Mouse (Mus musculus): ENCODE measurements around the gene Lrrc45. TPM values are rescaled to one million over a fixed set of nuclear protein-coding genes. Genes with fewer than 3 reads are reported as not detected.
"Not testable (repeated sequence)": the region's sequence is repeated elsewhere in the genome, so short reads cannot be mapped to it uniquely, and the experiment has no call there.

The Lrrc45 gene
- polyA plus RNA-seq, 1 experiment from 2014 or later, result 57.0 TPM

DNA sequence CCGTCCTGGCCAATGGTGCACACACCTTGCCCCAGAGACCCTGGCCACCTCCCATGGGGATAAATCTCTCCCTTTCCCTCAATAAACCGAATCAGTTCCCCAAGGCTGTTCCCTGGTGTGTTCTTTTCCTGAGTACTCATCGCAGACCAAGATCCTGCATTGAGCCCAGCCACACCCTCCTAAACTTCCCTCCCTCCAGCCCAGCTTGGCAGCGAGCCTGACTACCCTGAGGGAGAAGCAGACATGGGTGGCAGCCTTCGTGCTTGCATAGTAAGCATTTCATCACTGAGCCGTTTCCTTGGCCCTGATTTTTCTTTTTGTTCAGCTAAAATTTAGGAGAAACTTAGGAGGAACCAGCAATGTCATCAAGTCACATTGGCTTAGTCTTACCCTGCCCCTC is 19.8 kb downstream of the Lrrc45 start:
- Histone ChIP-seq H3K27me3 (ENCODE audit: low read depth, poor library complexity, severe bottlenecking) (peaks cover 25% of the 10 kb centered on the region), H3K4me1 (peaks cover 9% of the 10 kb centered on the region), H3K27ac (replicated peaks) (no peak overlapping the region), H3K9me3 (replicated peaks) (no peaks in the 10 kb centered on the region), H3K36me3 (no peaks in the 10 kb centered on the region), H3K4me3 (no peak overlapping the region)
- DNase-seq (ENCODE audit: low spot score), result no peak
- WGBS, result 72% methylated on average over 6 of the region's 6 CpGs

DNA sequence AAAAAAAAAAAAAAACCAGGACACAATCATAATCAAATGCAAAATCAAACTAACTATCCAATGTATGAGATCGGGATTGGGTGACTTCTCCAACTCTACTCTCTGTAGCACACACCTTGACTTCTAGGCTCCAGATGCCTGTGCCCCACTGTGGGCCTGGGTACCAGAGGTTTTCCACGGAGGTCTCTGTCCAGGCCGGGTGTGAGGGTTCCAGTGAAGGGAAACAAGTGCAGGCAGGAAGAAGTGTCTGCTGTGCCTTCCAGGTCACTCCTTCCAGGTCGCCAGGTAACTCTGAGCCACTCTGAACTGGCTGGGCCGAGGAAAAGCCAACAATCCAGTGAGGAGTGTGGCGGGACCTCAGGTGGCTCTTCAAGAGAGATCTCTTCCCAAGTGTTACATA is 22.7 kb downstream of the Lrrc45 start:
- WGBS, result 80% methylated on average over 6 of the region's 6 CpGs

DNA sequence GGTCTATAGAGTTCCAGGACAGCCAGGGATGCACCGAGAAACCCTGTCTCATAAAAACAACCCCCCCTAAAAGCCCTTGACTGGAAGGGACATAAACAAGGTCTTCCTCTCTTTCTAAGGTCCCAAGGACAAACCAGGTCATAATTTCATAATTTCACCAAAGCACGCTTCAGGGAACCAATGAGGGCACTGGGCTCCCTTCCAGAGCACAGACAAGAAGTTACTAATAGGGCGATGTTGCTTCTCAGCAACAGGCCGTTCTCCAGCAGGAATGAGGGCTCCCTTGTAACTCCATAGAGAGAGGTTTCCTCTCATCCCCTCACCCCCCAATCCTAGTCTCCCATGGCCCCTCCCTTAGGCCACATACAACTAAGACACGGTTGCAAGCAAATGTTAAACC is 27.3 kb downstream of the Lrrc45 start:
- no peaks in the 10 kb centered on the region for H3K9me3 ChIP-seq (replicated peaks)
- H3K36me3 ChIP-seq, result no peaks in the 10 kb centered on the region
- no peak overlapping the region for H3K4me3 ChIP-seq
- WGBS, result 91% methylated on average over 5 of the region's 5 CpGs
- H3K27me3 ChIP-seq (ENCODE audit: low read depth, poor library complexity, severe bottlenecking), result no peaks in the 10 kb centered on the region
- DNase-seq (ENCODE audit: low spot score), result no peak
- H3K4me1 ChIP-seq, result no peaks in the 10 kb centered on the region
- H3K27ac ChIP-seq (replicated peaks), result no peak overlapping the region

More for the DNA sequence above, 22.7 kb downstream of the Lrrc45 start:
- Histone ChIP-seq H3K4me1 (no peaks in the 10 kb centered on the region), H3K27ac (replicated peaks) (no peak overlapping the region), H3K9me3 (replicated peaks) (no peaks in the 10 kb centered on the region), H3K36me3 (no peaks in the 10 kb centered on the region), H3K27me3 (ENCODE audit: low read depth, poor library complexity, severe bottlenecking) (0 out of 2 replicates have a peak, but pooled peaks cover 2% of the 10 kb centered on the region), H3K4me3 (no peak overlapping the region)
- no peak for DNase-seq (ENCODE audit: low spot score)

DNA sequence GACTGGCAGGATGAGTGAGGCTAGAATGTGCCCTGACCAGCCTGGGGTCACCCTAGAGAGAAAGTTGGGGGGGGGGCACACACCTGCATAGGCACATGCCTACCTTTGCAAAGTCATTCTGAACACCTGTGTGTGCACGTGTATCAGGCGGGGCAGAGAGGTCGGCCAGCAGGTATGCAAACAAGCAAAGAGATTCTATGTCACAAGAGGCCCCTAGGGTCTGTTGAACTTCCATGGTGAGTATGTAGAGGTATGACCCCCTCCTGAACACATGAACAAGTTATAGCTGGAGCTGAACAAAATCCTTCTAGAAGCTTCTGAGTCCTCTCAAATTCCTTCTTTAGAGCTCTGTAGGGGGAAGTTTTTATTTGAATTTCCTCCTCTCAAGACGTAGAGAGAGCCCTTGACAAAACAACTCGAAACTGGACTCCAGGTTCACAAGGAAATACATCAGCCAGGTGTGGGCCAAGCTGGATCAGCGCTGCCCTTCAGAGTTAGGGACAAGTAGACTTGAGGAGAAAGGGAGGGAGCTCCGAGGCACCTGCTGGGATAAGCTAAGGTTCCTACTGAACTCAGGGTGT is 30.5 kb downstream of the Lrrc45 start:
- Histone ChIP-seq H3K27ac (replicated peaks) (no peak overlapping the region), H3K4me3 (no peak overlapping the region), H3K4me1 (no peaks in the 10 kb centered on the region), H3K27me3 (ENCODE audit: low read depth, poor library complexity, severe bottlenecking) (no peaks in the 10 kb centered on the region), H3K36me3 (no peaks in the 10 kb centered on the region), H3K9me3 (replicated peaks) (no peaks in the 10 kb centered on the region)
- WGBS, result 82% methylated on average over 7 of the region's 7 CpGs
- no peak for DNase-seq (ENCODE audit: low spot score)

DNA sequence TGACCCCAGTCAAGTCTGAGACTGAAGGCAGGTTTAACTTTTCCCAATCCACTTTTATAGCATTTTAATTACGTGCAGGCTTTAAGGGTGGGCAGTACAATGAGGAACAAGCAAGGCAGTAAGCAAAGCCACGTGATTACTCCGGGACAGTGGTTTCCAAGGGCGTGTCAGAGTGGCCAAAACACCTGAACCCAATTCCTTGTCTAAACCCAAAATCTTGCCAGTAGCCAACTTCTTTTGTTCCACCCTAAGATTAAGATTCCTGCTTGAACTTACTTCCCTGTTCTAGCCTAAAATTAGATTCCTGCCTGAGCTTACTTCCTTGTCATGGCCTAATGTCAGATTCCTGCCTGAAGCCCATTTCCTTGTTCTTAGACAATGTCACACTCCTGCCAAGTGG is 34.2 kb downstream of the Lrrc45 start:
- no peak overlapping the region for H3K4me3 ChIP-seq
- DNase-seq (ENCODE audit: low spot score), result no peak
- no peaks in the 10 kb centered on the region for H3K9me3 ChIP-seq (replicated peaks)
- 86% methylated on average over 4 of the region's 4 CpGs for WGBS
- H3K36me3 ChIP-seq, result no peaks in the 10 kb centered on the region
- no peaks in the 10 kb centered on the region for H3K27me3 ChIP-seq (ENCODE audit: low read depth, poor library complexity, severe bottlenecking)
- H3K4me1 ChIP-seq, result no peaks in the 10 kb centered on the region
- no peak overlapping the region for H3K27ac ChIP-seq (replicated peaks)

DNA sequence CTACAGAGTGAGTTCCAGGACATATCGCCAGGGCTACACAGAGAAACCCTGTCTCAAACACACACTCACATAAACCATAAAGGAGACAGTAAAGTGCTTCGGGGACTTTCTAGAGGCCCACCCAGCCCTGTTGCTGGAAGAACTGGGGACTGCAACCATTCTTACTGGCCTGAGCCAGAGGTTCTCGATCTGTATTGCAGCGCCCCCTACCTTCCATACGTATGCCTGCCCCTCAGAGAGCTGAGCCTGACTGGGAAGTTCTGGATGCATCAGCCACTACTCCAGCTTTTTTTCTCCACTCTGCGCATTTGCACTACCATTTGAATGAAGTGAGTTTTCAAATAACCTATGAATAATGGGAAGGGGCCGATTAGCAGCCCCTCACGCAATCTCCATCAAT is 35.7 kb downstream of the Lrrc45 start:
- no peaks in the 10 kb centered on the region for H3K36me3 ChIP-seq
- 63% methylated on average over 8 of the region's 8 CpGs for WGBS
- H3K27me3 ChIP-seq (ENCODE audit: low read depth, poor library complexity, severe bottlenecking), result no peaks in the 10 kb centered on the region
- no peaks in the 10 kb centered on the region for H3K9me3 ChIP-seq (replicated peaks)
- DNase-seq (ENCODE audit: low spot score), result no peak
- no peak overlapping the region for H3K4me3 ChIP-seq
- no peaks in the 10 kb centered on the region for H3K4me1 ChIP-seq
- H3K27ac ChIP-seq (replicated peaks), result no peak overlapping the region

DNA sequence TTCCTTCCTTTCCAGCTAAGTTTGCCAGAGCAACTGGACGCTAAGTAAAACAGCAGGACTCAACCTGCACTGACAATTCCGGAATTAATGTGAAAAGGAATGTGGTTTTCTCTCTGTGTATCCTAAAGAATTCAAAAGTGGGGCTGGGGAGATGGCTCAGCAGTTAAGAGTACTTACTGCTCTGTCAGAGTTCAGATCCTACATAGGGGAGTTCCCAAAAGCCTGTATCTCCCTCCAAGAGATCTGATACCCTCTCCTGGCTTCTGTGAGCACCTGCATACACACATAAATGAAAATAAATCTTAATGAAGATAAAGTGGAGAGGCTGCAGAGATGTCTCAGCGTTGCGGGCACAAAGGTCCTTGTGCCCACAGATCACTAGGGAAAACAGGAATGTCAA is 37.9 kb downstream of the Lrrc45 start:
- Histone ChIP-seq H3K27me3 (ENCODE audit: low read depth, poor library complexity, severe bottlenecking) (no peaks in the 10 kb centered on the region), H3K4me1 (no peaks in the 10 kb centered on the region), H3K4me3 (no peak overlapping the region), H3K27ac (replicated peaks) (no peak overlapping the region), H3K9me3 (replicated peaks) (peaks cover 2% of the 10 kb centered on the region; the same call in 1 of the 2 replicates), H3K36me3 (no peaks in the 10 kb centered on the region)
- DNase-seq (ENCODE audit: low spot score), result no peak
- WGBS, result 85% methylated on average over 4 of the region's 4 CpGs

DNA sequence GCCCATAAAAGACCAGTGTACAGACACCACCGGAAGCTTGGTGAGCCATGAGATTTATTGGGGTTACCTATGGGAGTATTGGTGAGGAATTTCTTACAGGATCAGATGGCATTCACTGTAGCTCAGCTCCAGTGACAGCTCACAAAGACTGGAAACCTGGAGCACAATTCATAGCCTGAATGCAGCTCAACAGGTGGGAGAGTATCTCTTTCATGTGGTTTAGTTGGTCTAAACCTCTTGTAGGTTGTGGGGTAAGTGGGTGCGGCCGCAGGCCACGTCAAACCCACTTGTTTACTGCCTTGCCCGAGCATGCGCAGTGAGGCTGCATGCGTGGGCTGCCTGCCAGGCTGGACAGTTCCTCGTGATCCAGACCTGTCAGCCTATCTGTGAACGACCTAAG is 46.5 kb downstream of the Lrrc45 start:
- Histone ChIP-seq H3K4me3 (no peak overlapping the region), H3K36me3 (no peaks in the 10 kb centered on the region), H3K27ac (replicated peaks) (no peak overlapping the region), H3K27me3 (ENCODE audit: low read depth, poor library complexity, severe bottlenecking) (peaks cover 18% of the 10 kb centered on the region), H3K9me3 (replicated peaks) (peaks cover 35% of the 10 kb centered on the region), H3K4me1 (0 out of 2 replicates have a peak, but pooled peaks cover 6% of the 10 kb centered on the region)
- DNase-seq (ENCODE audit: low spot score), result no peak
- WGBS, result 93% methylated on average over 9 of the region's 9 CpGs

DNA sequence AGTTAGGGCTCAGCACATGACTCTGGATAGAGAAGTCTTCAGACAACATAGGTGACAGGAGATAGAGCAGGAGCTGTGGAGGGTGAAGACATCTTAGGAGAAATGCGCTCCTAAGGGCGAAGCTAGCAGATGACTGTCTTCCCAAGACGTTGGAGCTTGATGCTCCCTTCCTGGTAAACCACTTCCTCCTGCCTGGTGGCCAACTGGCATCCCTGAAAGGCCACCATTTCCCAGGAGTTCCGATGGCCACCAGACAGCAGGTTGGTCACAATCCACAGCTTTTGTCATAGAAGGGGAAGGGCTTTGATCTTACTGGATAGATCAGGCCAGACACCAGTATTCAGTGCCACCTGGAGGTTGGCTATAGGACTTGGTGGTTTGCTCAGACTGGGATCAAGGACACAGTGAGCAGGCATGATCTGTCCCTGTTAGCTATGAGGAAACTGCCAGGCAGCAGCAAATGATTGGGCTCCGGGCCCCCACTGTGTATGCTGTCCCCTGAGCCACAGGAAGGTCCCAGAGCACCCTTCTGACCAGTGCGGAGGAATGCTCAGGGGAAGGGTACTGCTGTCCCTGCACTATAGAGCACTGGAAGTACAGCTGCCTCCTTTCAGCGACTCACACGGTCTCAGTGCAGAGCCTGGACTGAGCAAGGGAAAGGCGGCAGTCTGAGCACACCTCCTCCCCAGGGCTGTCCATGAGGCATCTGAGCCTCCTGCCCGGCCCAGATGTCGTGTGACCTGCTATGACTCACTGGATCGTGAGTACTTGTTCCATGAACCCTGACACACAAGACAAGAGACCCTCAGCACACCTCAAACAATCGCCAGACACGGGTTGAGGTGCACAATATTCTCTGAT is 48.3 kb downstream of the Lrrc45 start:
- H3K4me1 ChIP-seq, result 0 out of 2 replicates have a peak, but pooled peaks cover 6% of the 10 kb centered on the region
- no peak for DNase-seq (ENCODE audit: low spot score)
- 76% methylated on average over 14 of the region's 14 CpGs for WGBS
- H3K36me3 ChIP-seq, result no peaks in the 10 kb centered on the region
- peaks cover 18% of the 10 kb centered on the region for H3K27me3 ChIP-seq (ENCODE audit: low read depth, poor library complexity, severe bottlenecking)
- no peak overlapping the region for H3K4me3 ChIP-seq
- H3K27ac ChIP-seq (replicated peaks), result no peak overlapping the region
- H3K9me3 ChIP-seq (replicated peaks), result peaks cover 28% of the 10 kb centered on the region

DNA sequence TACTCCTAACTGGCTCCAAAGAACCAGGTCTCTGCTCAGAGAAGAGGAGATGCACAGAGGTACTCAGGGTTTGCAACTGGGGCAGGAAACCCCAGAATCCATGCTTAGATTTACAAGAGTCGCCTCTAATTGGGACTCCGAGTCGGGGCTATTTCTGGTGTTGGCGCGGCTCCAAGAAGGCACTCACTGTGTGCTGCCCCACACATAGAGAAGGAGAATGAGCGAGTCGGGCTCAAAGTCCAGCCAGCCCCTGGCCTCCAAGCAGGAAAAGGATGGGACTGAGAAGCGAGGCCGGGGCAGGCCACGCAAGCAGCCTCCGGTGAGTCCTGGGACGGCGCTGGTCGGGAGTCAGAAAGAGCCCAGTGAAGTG is 48.9 kb downstream of the Lrrc45 start, which contains the start of gene Hmga1b:
Gene Hmga1b (plus strand): TSS at position 123 of the 370 bp plus-strand sequence.
- not testable (repeated sequence) for H3K4me1 ChIP-seq; DNase-seq (ENCODE audit: low spot score); H3K36me3 ChIP-seq
- Histone ChIP-seq H3K9me3 (replicated peaks) (peaks cover 23% of the 10 kb centered on the region), H3K27me3 (ENCODE audit: low read depth, poor library complexity, severe bottlenecking) (peaks cover 18% of the 10 kb centered on the region), H3K4me3 (0 out of 2 replicates have a peak within 1 kb of the TSS, but pooled peaks have one; percentile 20), H3K27ac (replicated peaks) (0 out of 2 replicates have a peak within 1 kb of the TSS, but pooled peaks have one; percentile 2)
- 19% methylated on average over 14 of the region's 14 CpGs for WGBS

DNA sequence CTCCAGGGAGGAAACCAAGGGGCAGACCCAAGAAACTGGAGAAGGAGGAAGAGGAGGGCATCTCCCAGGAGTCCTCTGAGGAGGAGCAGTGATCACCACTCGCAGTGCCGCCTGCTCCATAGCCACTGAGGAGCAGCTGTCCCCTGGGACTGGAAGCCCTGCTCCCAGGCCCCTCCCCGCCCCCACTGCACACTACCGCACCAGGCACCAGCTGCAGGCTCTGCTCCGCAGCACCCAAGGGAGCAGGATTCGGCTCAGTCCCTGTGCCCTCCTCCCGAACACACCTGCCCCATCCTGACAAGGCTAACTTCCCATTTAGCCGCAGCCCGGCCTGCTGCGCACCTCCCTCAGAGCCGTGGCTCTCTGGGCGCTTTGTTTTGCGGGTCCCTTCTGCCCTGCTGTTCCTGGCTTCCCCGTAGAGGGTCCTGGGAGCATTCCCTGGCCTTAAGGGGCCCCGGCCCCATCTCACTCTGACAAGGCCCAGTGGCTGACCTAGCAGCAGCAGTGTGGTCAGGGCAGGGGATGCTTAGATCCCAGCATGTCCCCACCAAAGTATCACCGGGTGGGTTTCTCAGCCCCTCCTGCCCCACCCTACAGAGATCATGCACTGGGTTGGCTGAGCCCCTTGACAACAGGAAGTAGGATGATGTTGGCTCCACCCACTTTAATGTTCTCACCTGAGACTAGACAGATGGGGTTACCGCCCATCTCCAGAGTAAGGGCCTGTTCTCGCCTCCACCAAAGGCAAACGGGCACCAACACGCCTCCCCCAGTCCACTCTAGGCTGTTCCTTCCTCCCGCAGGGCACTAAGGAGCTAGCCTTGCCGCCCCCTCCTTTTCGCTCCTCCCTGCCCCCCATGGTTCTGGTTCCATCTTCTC is 49.6 kb downstream of the Lrrc45 start:
- Histone ChIP-seq H3K4me3 (0 out of 2 replicates have a peak overlapping the region, but pooled peaks have one; percentile 20), H3K27me3 (ENCODE audit: low read depth, poor library complexity, severe bottlenecking) (peaks cover 18% of the 10 kb centered on the region), H3K9me3 (replicated peaks) (peaks cover 16% of the 10 kb centered on the region; the same call in 1 of the 2 replicates)
- H3K4me1 ChIP-seq; H3K27ac ChIP-seq (replicated peaks); DNase-seq (ENCODE audit: low spot score); H3K36me3 ChIP-seq: not testable (repeated sequence)
- 24% methylated on average over 3 of the region's 23 CpGs for WGBS

DNA sequence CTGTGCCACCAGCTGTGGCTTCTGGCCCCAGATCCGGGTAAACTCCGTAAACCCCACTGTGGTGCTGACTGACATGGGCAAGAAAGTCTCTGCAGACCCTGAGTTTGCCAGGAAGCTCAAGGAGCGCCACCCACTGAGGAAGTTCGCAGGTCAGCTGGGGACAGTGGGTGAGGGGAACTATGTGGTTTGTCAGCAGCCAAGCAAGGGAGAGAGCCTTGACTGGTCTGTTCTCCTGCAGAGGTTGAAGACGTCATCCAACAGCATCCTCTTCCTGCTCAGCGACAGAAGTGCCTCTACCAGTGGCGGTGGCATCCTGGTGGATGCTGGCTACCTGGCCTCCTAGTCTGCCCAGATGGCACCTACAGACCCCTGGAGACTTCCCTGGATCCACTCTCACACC is 53.3 kb downstream of the Lrrc45 start:
- 88% methylated on average over 4 of the region's 7 CpGs for WGBS
- not testable (repeated sequence) for H3K36me3 ChIP-seq; H3K9me3 ChIP-seq (replicated peaks); H3K27ac ChIP-seq (replicated peaks); H3K4me3 ChIP-seq; DNase-seq (ENCODE audit: low spot score); H3K4me1 ChIP-seq; H3K27me3 ChIP-seq (ENCODE audit: low read depth, poor library complexity, severe bottlenecking)
